Comparison of ENCODE assay signal across 10 mouse cellular contexts in genomic region chr14:61238751-61239150, GRCm38 (mm10). TPM values are rescaled to one million over a fixed set of nuclear protein-coding genes. Genes with fewer than 3 reads are reported as not detected.
A peak's percentile ranks its signal among the peaks of the same experiment; 100 is the strongest.
DNase-seq lines count a peak whose midpoint lies in the region; ATAC-seq and TF ChIP-seq lines count a peak whose summit lies in the region.
"Had no signal": no experiment of that assay in that cellular context is flagged by ENCODE, and none has a peak within 500 bp of the region (broad histone marks: within the 10 kb centered on the region; RNA-seq: fewer than 3 reads in every experiment).

No protein-coding gene starts in this region.

- no peak for TF ChIP-seq POLR2A in lung, adult 2 months (IDR thresholded peaks at IDR 0.05; ENCODE audit: borderline replicate concordance, extremely low read depth, low read depth, low read length)

- CTCF ChIA-PET in Patski (lab: Charles Lee) = no interaction called here

- in situ Hi-C loops in Patski (cut with MboI; ENCODE audit: low pct_unique_long_range_greater_than_20kb) = no loop called here

- no peak overlapping the region for H3K4me2 ChIP-seq in lung, postnatal 0 days (replicated peaks; ENCODE audit: low read depth, low read length)
- no peak overlapping the region for H3K4me2 ChIP-seq in stomach, postnatal 0 days (replicated peaks; ENCODE audit: low read depth)
- H3K4me2 ChIP-seq: hindbrain, embryonic 15.5 days; liver, embryonic 15.5 days had no signal

- H3K4me3 ChIP-seq in lung, postnatal 0 days (ENCODE audit: low read depth, low read length) = no peak overlapping the region
- H3K4me3 ChIP-seq in lung, adult 2 months (replicated peaks; ENCODE audit: extremely low read depth, low read depth, low read length) = no peak overlapping the region
- no peak overlapping the region for H3K4me3 ChIP-seq in stomach, postnatal 0 days (ENCODE audit: low read depth, low read length)
- H3K4me3 ChIP-seq: hindbrain, embryonic 15.5 days; liver, embryonic 15.5 days had no signal

- DNase-seq in lung, postnatal 0 days (ENCODE audit: low spot score) = peak; percentile 70
- DNase-seq in lung, adult 2 months = no peak
- DNase-seq in Patski (ENCODE audit: low read depth, low spot score) = peak; percentile 20
- DNase-seq in left cerebral cortex, adult 9 months (ENCODE audit: low spot score in 2 of 2) = peak; percentile 62 to 80
- DNase-seq in stomach, postnatal 0 days (ENCODE audit: low spot score) = no peak
- no peak for DNase-seq in kidney, postnatal 4 days

- WGBS in lung, postnatal 0 days = 37% methylated on average over 9 of the region's 9 CpGs
- WGBS in lung, adult 2 months = 42% methylated on average over 9 of the region's 9 CpGs
- 35% methylated on average over 9 of the region's 9 CpGs for WGBS in stomach, postnatal 0 days

- 0 out of 2 replicates have a peak, but pooled peaks have one; percentile 7 for TF ChIP-seq EP300 in lung, postnatal 0 days (IDR thresholded peaks at IDR 0.05)
- no peak for TF ChIP-seq EP300 in stomach, postnatal 0 days (optimal IDR thresholded peaks at IDR 0.05)

- H3K27ac ChIP-seq in lung, postnatal 0 days (ENCODE audit: low read length) = no peak overlapping the region
- H3K27ac ChIP-seq in stomach, postnatal 0 days (replicated peaks) = peak overlapping the region; percentile 56
- H3K27ac ChIP-seq: hindbrain, embryonic 15.5 days; liver, embryonic 15.5 days had no signal

- no peaks in the 10 kb centered on the region for H3K27me3 ChIP-seq in lung, postnatal 0 days (replicated peaks; ENCODE audit: insufficient read depth, low read length)
- H3K27me3 ChIP-seq in Patski = no peaks in the 10 kb centered on the region
- no peaks in the 10 kb centered on the region for H3K27me3 ChIP-seq in stomach, postnatal 0 days (ENCODE audit: control insufficient read depth, insufficient read depth, low read length)
- H3K27me3 ChIP-seq: hindbrain, embryonic 15.5 days; liver, embryonic 15.5 days had no signal

- TF ChIP-seq CTCF in lung, postnatal 0 days (IDR thresholded peaks at IDR 0.05) = no peak
- TF ChIP-seq CTCF in lung, adult 2 months (IDR thresholded peaks at IDR 0.05; ENCODE audit: insufficient read depth, low read length) = no peak
- TF ChIP-seq CTCF in Patski (IDR thresholded peaks at IDR 0.05) = no peak
- no peak for TF ChIP-seq CTCF in stomach, postnatal 0 days (IDR thresholded peaks at IDR 0.05; ENCODE audit: low read depth)

- H3K9me3 ChIP-seq in lung, postnatal 0 days (ENCODE audit: low read length) = no peaks in the 10 kb centered on the region
- no peaks in the 10 kb centered on the region for H3K9me3 ChIP-seq in stomach, postnatal 0 days (ENCODE audit: control insufficient read depth, low read length)
- H3K9me3 ChIP-seq: hindbrain, embryonic 15.5 days; liver, embryonic 15.5 days had no signal

- no peak overlapping the region for H3K9ac ChIP-seq in lung, postnatal 0 days (replicated peaks; ENCODE audit: low read depth)
- no peak overlapping the region for H3K9ac ChIP-seq in stomach, postnatal 0 days (ENCODE audit: low read length)
- H3K9ac ChIP-seq: hindbrain, embryonic 15.5 days; liver, embryonic 15.5 days had no signal

- peak; percentile 85 for ATAC-seq in lung, postnatal 0 days
- ATAC-seq in Patski = peak; percentile 51
- peak; percentile 77; the same call in 1 of the 2 replicates for ATAC-seq in stomach, postnatal 0 days (ENCODE audit: low FRiP score, low TSS enrichment)
- ATAC-seq in megakaryocyte, adult 5-6 weeks (ENCODE audit: poor library complexity, severe bottlenecking) = no peak
- ATAC-seq: forebrain, embryonic 14.5 days had no signal

- no peaks in the 10 kb centered on the region for H3K4me1 ChIP-seq in lung, postnatal 0 days (ENCODE audit: insufficient read depth, low read depth, low read length)
- no peaks in the 10 kb centered on the region for H3K4me1 ChIP-seq in lung, adult 2 months (ENCODE audit: control insufficient read depth, insufficient read depth, low read length)
- H3K4me1 ChIP-seq in stomach, postnatal 0 days (replicated peaks; ENCODE audit: control insufficient read depth, insufficient read depth) = no peaks in the 10 kb centered on the region
- H3K4me1 ChIP-seq: liver, embryonic 15.5 days had no signal

- POLR2A ChIA-PET in Patski (lab: Charles Lee) = no interaction called here

- H3K36me3 ChIP-seq in lung, postnatal 0 days (ENCODE audit: insufficient read depth, low read length) = no peaks in the 10 kb centered on the region
- H3K36me3 ChIP-seq in stomach, postnatal 0 days (ENCODE audit: control insufficient read depth, insufficient read depth, low read length) = no peaks in the 10 kb centered on the region
- H3K36me3 ChIP-seq: hindbrain, embryonic 15.5 days; liver, embryonic 15.5 days had no signal

RNA-seq across cellular contexts. Expression of gene Sgcg, which starts 19.5 kb away (rescaled TPM):
- 4.2 and 6.1 TPM in 2 replicates for polyA plus RNA-seq in lung, postnatal 0 days (2015; fragmentation: Nextera tagmentation; extraction: Ambion mirVana)
- 1.8 and 5.6 TPM in 2 replicates for polyA plus RNA-seq in lung, adult 2 months (2012; rRNA removed)
- polyA plus RNA-seq in Patski (2021) = not detected
- 2.4 and 2.9 TPM in 2 replicates for polyA plus RNA-seq in stomach, postnatal 0 days (2015; fragmentation: Nextera tagmentation; extraction: Ambion mirVana)
- total RNA-seq in megakaryocyte, adult 5-6 weeks (2015) = not detected in 2 replicates
- total RNA-seq in megakaryocyte, adult 5-6 weeks (2017) = not detected in 2 replicates

Comparison
In these comparisons a context has a peak if more than half of its experiments do, and no peak if none do; other contexts are left out.
1. DNase-seq: peak in lung, postnatal 0 days (single experiment), Patski (single experiment) and left cerebral cortex, adult 9 months (2 of 2); none in lung, adult 2 months (single experiment), stomach, postnatal 0 days (single experiment) and kidney, postnatal 4 days (0 of 2).